Mouse (Mus musculus): ENCODE results near the gene Sult6b2. TPM values are rescaled to one million over a fixed set of nuclear protein-coding genes. Genes with fewer than 3 reads are reported as not detected.

Gene Sult6b2
- polyA plus RNA-seq, 1 experiment from 2014 or later: 0.19 TPM

GRCm38 (mm10) chr6:142806326-142806725, 2.0 kb upstream of the Sult6b2 start:
- no peak overlapping the region for H3K4me2 ChIP-seq
- H3K9me3 ChIP-seq: no peaks in the 10 kb centered on the region
- ATAC-seq (ENCODE audit: low FRiP score): no peak
- no peak overlapping the region for H3K9ac ChIP-seq
- no peak overlapping the region for H3K27ac ChIP-seq
- 88% methylated on average over 4 of the region's 4 CpGs for WGBS
- no peak overlapping the region for H3K4me3 ChIP-seq
- H3K36me3 ChIP-seq: no peaks in the 10 kb centered on the region
- no peaks in the 10 kb centered on the region for H3K27me3 ChIP-seq
- peaks cover 3% of the 10 kb centered on the region for H3K4me1 ChIP-seq (replicated peaks)

- no peak overlapping the region for H3K4me3 ChIP-seq
- no peak overlapping the region for H3K27ac ChIP-seq
- no peak overlapping the region for H3K9ac ChIP-seq
- no peaks in the 10 kb centered on the region for H3K9me3 ChIP-seq
- H3K4me2 ChIP-seq: no peak overlapping the region
- H3K36me3 ChIP-seq: no peaks in the 10 kb centered on the region
- 62% methylated on average over 11 of the region's 11 CpGs for WGBS
- no peak for ATAC-seq (ENCODE audit: low FRiP score)
- peaks cover 3% of the 10 kb centered on the region for H3K4me1 ChIP-seq (replicated peaks)
- H3K27me3 ChIP-seq: no peaks in the 10 kb centered on the region
Observed at GRCm38 (mm10) chr6:142802617-142803525, 1.4 kb downstream of the Sult6b2 start.

GRCm38 (mm10) chr6:142801687-142802086, 2.6 kb downstream of the Sult6b2 start:
- H3K9ac ChIP-seq: no peak overlapping the region
- 79% methylated on average over 5 of the region's 5 CpGs for WGBS
- H3K4me3 ChIP-seq: no peak overlapping the region
- peaks cover 3% of the 10 kb centered on the region for H3K4me1 ChIP-seq (replicated peaks)
- no peak for ATAC-seq (ENCODE audit: low FRiP score)
- H3K4me2 ChIP-seq: no peak overlapping the region
- no peaks in the 10 kb centered on the region for H3K9me3 ChIP-seq
- H3K27me3 ChIP-seq: no peaks in the 10 kb centered on the region
- no peak overlapping the region for H3K27ac ChIP-seq
- no peaks in the 10 kb centered on the region for H3K36me3 ChIP-seq

- no peak overlapping the region for H3K27ac ChIP-seq
- no peak overlapping the region for H3K4me2 ChIP-seq
- H3K4me1 ChIP-seq (replicated peaks): peaks cover 3% of the 10 kb centered on the region
- no peaks in the 10 kb centered on the region for H3K36me3 ChIP-seq
- ATAC-seq (ENCODE audit: low FRiP score): no peak
- no peak overlapping the region for H3K4me3 ChIP-seq
- no peaks in the 10 kb centered on the region for H3K27me3 ChIP-seq
- WGBS: 80% methylated on average over 7 of the region's 7 CpGs
- no peaks in the 10 kb centered on the region for H3K9me3 ChIP-seq
- H3K9ac ChIP-seq: no peak overlapping the region
Observed at GRCm38 (mm10) chr6:142799704-142800374, 4.5 kb downstream of the Sult6b2 start.

GRCm38 (mm10) chr6:142798837-142799236, 5.5 kb downstream of the Sult6b2 start:
- no peak overlapping the region for H3K9ac ChIP-seq
- peaks cover 3% of the 10 kb centered on the region for H3K4me1 ChIP-seq (replicated peaks)
- H3K4me3 ChIP-seq: no peak overlapping the region
- no peaks in the 10 kb centered on the region for H3K36me3 ChIP-seq
- no peak overlapping the region for H3K4me2 ChIP-seq
- no peaks in the 10 kb centered on the region for H3K9me3 ChIP-seq
- H3K27ac ChIP-seq: no peak overlapping the region
- H3K27me3 ChIP-seq: no peaks in the 10 kb centered on the region
- 63% methylated on average over 9 of the region's 9 CpGs for WGBS
- no peak for ATAC-seq (ENCODE audit: low FRiP score)

GRCm38 (mm10) chr6:142797996-142798395, 6.3 kb downstream of the Sult6b2 start:
- no peak overlapping the region for H3K4me2 ChIP-seq
- no peak overlapping the region for H3K4me3 ChIP-seq
- WGBS: 81% methylated on average over 1 of the region's 1 CpGs
- H3K9ac ChIP-seq: no peak overlapping the region
- no peaks in the 10 kb centered on the region for H3K27me3 ChIP-seq
- H3K27ac ChIP-seq: no peak overlapping the region
- no peak for ATAC-seq (ENCODE audit: low FRiP score)
- H3K4me1 ChIP-seq (replicated peaks): peaks cover 12% of the 10 kb centered on the region
- no peaks in the 10 kb centered on the region for H3K36me3 ChIP-seq
- no peaks in the 10 kb centered on the region for H3K9me3 ChIP-seq

GRCm38 (mm10) chr6:142795655-142796441, 8.5 kb downstream of the Sult6b2 start:
- 76% methylated on average over 15 of the region's 15 CpGs for WGBS
- H3K4me2 ChIP-seq: no peak overlapping the region

GRCm38 (mm10) chr6:142795087-142795486, 9.2 kb downstream of the Sult6b2 start:
- ATAC-seq (ENCODE audit: low FRiP score): no peak
- H3K27me3 ChIP-seq: 0 out of 2 replicates have a peak, but pooled peaks cover 2% of the 10 kb centered on the region
- 89% methylated on average over 9 of the region's 9 CpGs for WGBS
- H3K36me3 ChIP-seq: no peaks in the 10 kb centered on the region
- no peak overlapping the region for H3K4me3 ChIP-seq
- H3K4me2 ChIP-seq: no peak overlapping the region
- H3K4me1 ChIP-seq (replicated peaks): peaks cover 18% of the 10 kb centered on the region
- no peak overlapping the region for H3K9ac ChIP-seq
- no peak overlapping the region for H3K27ac ChIP-seq
- no peaks in the 10 kb centered on the region for H3K9me3 ChIP-seq

More at GRCm38 (mm10) chr6:142795655-142796441, 8.5 kb downstream of the Sult6b2 start:
- ATAC-seq (ENCODE audit: low FRiP score): no peak
- Histone ChIP-seq H3K9me3 (no peaks in the 10 kb centered on the region), H3K4me1 (replicated peaks) (peaks cover 18% of the 10 kb centered on the region), H3K4me3 (no peak overlapping the region), H3K36me3 (no peaks in the 10 kb centered on the region), H3K27ac (no peak overlapping the region), H3K27me3 (0 out of 2 replicates have a peak, but pooled peaks cover 2% of the 10 kb centered on the region), H3K9ac (no peak overlapping the region)

GRCm38 (mm10) chr6:142793468-142793867, 10.8 kb downstream of the Sult6b2 start:
- H3K27ac ChIP-seq: peak overlapping the region; percentile 55; the same call in 1 of the 2 replicates
- H3K36me3 ChIP-seq: no peaks in the 10 kb centered on the region
- ATAC-seq (ENCODE audit: low FRiP score): peak; percentile 53; the same call in 1 of the 2 replicates
- H3K4me1 ChIP-seq (replicated peaks): peaks cover 22% of the 10 kb centered on the region
- no peak overlapping the region for H3K4me3 ChIP-seq
- no peak overlapping the region for H3K9ac ChIP-seq
- 0 out of 2 replicates have a peak, but pooled peaks cover 2% of the 10 kb centered on the region for H3K27me3 ChIP-seq
- WGBS: 18% methylated on average over 7 of the region's 7 CpGs
- H3K9me3 ChIP-seq: no peaks in the 10 kb centered on the region
- H3K4me2 ChIP-seq: no peak overlapping the region

GRCm38 (mm10) chr6:142792241-142792968, 11.9 kb downstream of the Sult6b2 start:
- Histone ChIP-seq H3K27ac (0 out of 2 replicates have a peak overlapping the region, but pooled peaks have one; percentile 14), H3K9ac (0 out of 2 replicates have a peak overlapping the region, but pooled peaks have one; percentile 19), H3K9me3 (no peaks in the 10 kb centered on the region), H3K27me3 (0 out of 2 replicates have a peak, but pooled peaks cover 2% of the 10 kb centered on the region), H3K4me2 (no peak overlapping the region), H3K4me3 (no peak overlapping the region), H3K36me3 (no peaks in the 10 kb centered on the region), H3K4me1 (replicated peaks) (peaks cover 27% of the 10 kb centered on the region)
- 44% methylated on average over 13 of the region's 13 CpGs for WGBS
- 0 out of 2 replicates have a peak, but pooled peaks have one; percentile 46 for ATAC-seq (ENCODE audit: low FRiP score)

GRCm38 (mm10) chr6:142789736-142790135, 14.6 kb downstream of the Sult6b2 start:
- ATAC-seq (ENCODE audit: low FRiP score): no peak
- Histone ChIP-seq H3K27ac (no peak overlapping the region), H3K9ac (no peak overlapping the region), H3K4me1 (replicated peaks) (peaks cover 27% of the 10 kb centered on the region), H3K27me3 (0 out of 2 replicates have a peak, but pooled peaks cover 2% of the 10 kb centered on the region), H3K36me3 (no peaks in the 10 kb centered on the region), H3K4me3 (no peak overlapping the region), H3K4me2 (no peak overlapping the region), H3K9me3 (no peaks in the 10 kb centered on the region)
- 81% methylated on average over 10 of the region's 10 CpGs for WGBS
